Mouse (Mus musculus): ENCODE results near the gene Mipol1. TPM values are rescaled to one million over a fixed set of nuclear protein-coding genes. Genes with fewer than 3 reads are reported as not detected.
"Not testable (repeated sequence)": the region's sequence is repeated elsewhere in the genome, so short reads cannot be mapped to it uniquely, and the experiment has no call there.

Mipol1 gene
- polyA plus RNA-seq, 1 experiment from 2014 or later = 7.3 TPM

GRCm38 (mm10) chr12:57387588-57388292 is 157.5 kb downstream of the Mipol1 start:
- no peaks in the 10 kb centered on the region for H3K36me3 ChIP-seq
- no peaks in the 10 kb centered on the region for H3K4me1 ChIP-seq
- H3K27ac ChIP-seq (replicated peaks) = no peak overlapping the region
- H3K27me3 ChIP-seq = no peaks in the 10 kb centered on the region
- H3K9ac ChIP-seq (replicated peaks) = no peak overlapping the region
- H3K9me3 ChIP-seq = no peaks in the 10 kb centered on the region
- no peak for ATAC-seq (replicated peaks)
- no peak overlapping the region for H3K4me2 ChIP-seq (replicated peaks)
- no peak overlapping the region for H3K4me3 ChIP-seq
- 91% methylated on average over 2 of the region's 2 CpGs for WGBS

- Histone ChIP-seq H3K27me3 (no peaks in the 10 kb centered on the region), H3K27ac (replicated peaks) (no peak overlapping the region), H3K36me3 (no peaks in the 10 kb centered on the region), H3K9me3 (no peaks in the 10 kb centered on the region), H3K4me3 (no peak overlapping the region), H3K9ac (replicated peaks) (no peak overlapping the region), H3K4me2 (replicated peaks) (no peak overlapping the region), H3K4me1 (peaks cover 8% of the 10 kb centered on the region; the same call in 1 of the 2 replicates)
- ATAC-seq (replicated peaks) = peak; percentile 41; the same call in 1 of the 2 replicates
- 11% methylated on average over 4 of the region's 4 CpGs for WGBS
These were observed 169.3 kb downstream of the Mipol1 start for GRCm38 (mm10) chr12:57399547-57399946.

DNA sequence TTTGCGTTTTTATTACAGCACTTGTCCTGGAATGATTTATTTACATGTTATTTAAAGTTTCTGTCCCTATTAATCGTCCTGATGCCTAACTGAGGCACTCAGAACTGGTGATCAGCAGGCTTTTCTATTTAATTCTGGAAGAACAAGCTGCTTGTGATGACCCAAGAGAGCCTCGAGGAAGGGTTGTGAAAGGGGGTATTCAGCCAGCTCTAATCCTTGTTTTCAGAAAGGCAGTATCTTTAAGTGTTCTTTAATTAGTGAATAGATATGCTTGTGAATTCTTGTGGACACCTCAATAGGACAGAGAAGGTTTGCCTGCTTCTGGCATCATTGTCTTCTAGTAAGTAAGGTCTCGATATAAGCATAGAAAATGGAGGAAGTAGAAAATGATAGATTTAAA is 170.0 kb downstream of the Mipol1 start:
- Histone ChIP-seq H3K27ac (replicated peaks) (no peak overlapping the region), H3K4me3 (no peak overlapping the region), H3K4me2 (replicated peaks) (no peak overlapping the region), H3K36me3 (no peaks in the 10 kb centered on the region), H3K9me3 (no peaks in the 10 kb centered on the region), H3K9ac (replicated peaks) (no peak overlapping the region), H3K4me1 (peaks cover 8% of the 10 kb centered on the region; the same call in 1 of the 2 replicates), H3K27me3 (no peaks in the 10 kb centered on the region)
- ATAC-seq (replicated peaks) = no peak
- 6% methylated on average over 4 of the region's 4 CpGs for WGBS

DNA sequence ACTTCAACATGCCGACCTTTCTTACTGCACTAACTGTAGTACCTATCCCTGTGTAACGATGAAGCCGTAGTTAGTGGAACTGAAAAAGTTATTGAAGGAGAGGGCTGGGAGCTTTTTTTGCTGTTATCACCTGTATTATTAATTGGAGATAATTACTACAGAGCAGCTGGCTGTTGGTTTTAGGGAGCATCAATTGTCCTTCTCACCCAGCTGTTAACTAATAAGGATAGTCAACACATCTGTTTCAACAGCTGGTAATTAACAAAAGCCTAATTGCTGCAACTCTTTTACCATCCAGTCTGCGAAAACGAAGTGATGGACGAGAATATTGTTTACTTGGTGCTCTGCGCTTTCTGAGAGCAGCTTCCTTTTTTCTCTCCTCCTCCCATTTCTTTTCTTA is 170.9 kb downstream of the Mipol1 start:
- ATAC-seq (replicated peaks) = no peak
- Histone ChIP-seq H3K9me3 (no peaks in the 10 kb centered on the region), H3K4me1 (peaks cover 8% of the 10 kb centered on the region; the same call in 1 of the 2 replicates), H3K27me3 (no peaks in the 10 kb centered on the region), H3K4me2 (replicated peaks) (no peak overlapping the region), H3K4me3 (no peak overlapping the region), H3K27ac (replicated peaks) (no peak overlapping the region), H3K36me3 (no peaks in the 10 kb centered on the region), H3K9ac (replicated peaks) (no peak overlapping the region)
- 4% methylated on average over 7 of the region's 7 CpGs for WGBS

GRCm38 (mm10) chr12:57402360-57402759 is 172.1 kb downstream of the Mipol1 start:
- H3K27me3 ChIP-seq = no peaks in the 10 kb centered on the region
- no peak overlapping the region for H3K27ac ChIP-seq (replicated peaks)
- no peak overlapping the region for H3K9ac ChIP-seq (replicated peaks)
- peaks cover 8% of the 10 kb centered on the region; the same call in 1 of the 2 replicates for H3K4me1 ChIP-seq
- ATAC-seq (replicated peaks) = no peak
- no peaks in the 10 kb centered on the region for H3K9me3 ChIP-seq
- WGBS = 78% methylated on average over 6 of the region's 6 CpGs
- no peaks in the 10 kb centered on the region for H3K36me3 ChIP-seq
- no peak overlapping the region for H3K4me2 ChIP-seq (replicated peaks)
- H3K4me3 ChIP-seq = no peak overlapping the region

DNA sequence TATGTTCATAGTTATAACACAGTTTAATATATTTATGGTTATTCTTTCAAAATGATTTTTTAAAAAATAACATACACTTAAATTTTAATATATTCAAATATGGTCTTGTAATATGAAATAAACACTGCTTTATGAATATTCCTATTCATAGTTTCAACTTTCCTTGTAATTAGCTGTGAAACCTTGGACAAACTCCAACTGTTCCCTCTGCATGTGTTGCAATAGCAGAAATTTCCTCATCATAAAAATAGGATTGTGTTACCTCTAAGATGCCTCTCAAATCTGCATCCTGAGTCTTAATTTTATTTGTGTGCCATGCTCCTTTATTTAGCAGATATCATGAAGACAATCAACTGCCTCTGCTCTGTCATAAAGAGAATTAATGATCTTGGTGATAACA is 179.7 kb downstream of the Mipol1 start:
- no peaks in the 10 kb centered on the region for H3K4me1 ChIP-seq
- H3K36me3 ChIP-seq = no peaks in the 10 kb centered on the region
- no peak for ATAC-seq (replicated peaks)
- H3K4me2 ChIP-seq (replicated peaks) = no peak overlapping the region
- H3K9ac ChIP-seq (replicated peaks) = no peak overlapping the region
- no peaks in the 10 kb centered on the region for H3K9me3 ChIP-seq
- H3K4me3 ChIP-seq = no peak overlapping the region
- H3K27me3 ChIP-seq = no peaks in the 10 kb centered on the region
- H3K27ac ChIP-seq (replicated peaks) = no peak overlapping the region

- Histone ChIP-seq H3K36me3 (no peaks in the 10 kb centered on the region), H3K4me1 (no peaks in the 10 kb centered on the region), H3K4me3 (no peak overlapping the region), H3K27me3 (no peaks in the 10 kb centered on the region), H3K4me2 (replicated peaks) (no peak overlapping the region), H3K9ac (replicated peaks) (no peak overlapping the region), H3K27ac (replicated peaks) (no peak overlapping the region), H3K9me3 (no peaks in the 10 kb centered on the region)
- ATAC-seq (replicated peaks) = no peak
- 91% methylated on average over 3 of the region's 3 CpGs for WGBS
These were observed 183.6 kb downstream of the Mipol1 start for GRCm38 (mm10) chr12:57413833-57414232.

DNA sequence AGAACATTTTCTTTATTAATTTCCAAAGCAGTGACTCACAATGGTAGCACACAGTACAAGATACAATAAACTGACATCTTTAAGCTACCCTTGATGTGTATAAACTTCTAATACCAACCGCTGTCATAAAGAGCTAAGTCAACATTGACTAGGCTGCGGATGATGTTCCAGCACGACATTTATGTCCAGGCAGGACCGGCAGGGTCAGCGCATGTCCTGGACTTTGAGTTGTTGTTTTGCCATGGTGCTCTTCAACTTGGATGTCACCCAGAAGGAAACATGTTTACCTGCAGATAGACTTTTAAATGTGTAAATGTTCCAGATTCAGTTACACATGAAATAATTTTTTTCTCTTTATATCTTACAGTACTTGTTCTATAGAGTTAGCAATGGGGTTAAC is 194.7 kb downstream of the Mipol1 start:
- Histone ChIP-seq H3K27ac (replicated peaks) (no peak overlapping the region), H3K9me3 (no peaks in the 10 kb centered on the region), H3K27me3 (no peaks in the 10 kb centered on the region), H3K36me3 (no peaks in the 10 kb centered on the region), H3K4me3 (no peak overlapping the region), H3K4me2 (replicated peaks) (no peak overlapping the region), H3K9ac (replicated peaks) (no peak overlapping the region), H3K4me1 (no peaks in the 10 kb centered on the region)
- no peak for ATAC-seq (replicated peaks)
- WGBS = 97% methylated on average over 5 of the region's 5 CpGs

DNA sequence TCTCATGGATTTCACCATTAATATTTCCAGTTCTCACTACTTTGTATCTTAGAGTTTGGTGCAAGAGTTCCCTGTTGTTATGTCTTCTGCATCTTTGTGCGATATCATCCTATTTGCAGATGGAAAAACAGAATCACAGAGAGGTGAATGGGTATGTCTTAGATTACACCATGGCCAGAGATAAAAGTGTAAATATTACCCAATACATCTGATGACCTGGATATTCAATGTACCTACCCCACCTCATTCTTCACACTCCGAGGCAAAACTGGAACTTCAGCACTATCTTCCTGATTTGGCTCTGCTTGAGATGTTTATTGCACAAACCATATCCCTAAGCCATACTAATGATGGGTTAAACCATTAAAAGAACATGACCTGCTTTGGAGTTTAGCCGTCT is 198.0 kb downstream of the Mipol1 start:
- no peak for ATAC-seq (replicated peaks)
- no peaks in the 10 kb centered on the region for H3K27me3 ChIP-seq
- WGBS = 84% methylated on average over 3 of the region's 3 CpGs

DNA sequence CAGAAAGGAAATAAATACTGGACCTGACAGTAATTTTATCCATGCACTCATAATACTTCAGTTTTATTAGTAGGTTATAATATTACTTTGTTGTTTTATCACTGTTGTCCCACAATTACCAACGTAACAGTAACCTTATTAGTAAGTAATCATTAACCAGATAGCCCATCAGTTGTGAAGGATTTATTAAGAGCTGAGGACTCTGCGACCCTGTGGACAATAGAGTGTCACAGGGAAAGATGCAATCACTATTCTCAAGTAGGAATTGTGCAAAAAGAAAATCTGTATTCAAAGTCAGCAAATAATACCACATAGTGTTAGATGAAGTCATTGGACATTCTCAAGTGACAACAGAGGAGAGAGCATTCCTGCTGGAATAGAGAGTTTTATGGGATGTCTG is 198.5 kb downstream of the Mipol1 start:
- H3K27me3 ChIP-seq = no peaks in the 10 kb centered on the region
- H3K27ac ChIP-seq (replicated peaks) = no peak overlapping the region
- no peaks in the 10 kb centered on the region for H3K36me3 ChIP-seq
- no peaks in the 10 kb centered on the region for H3K9me3 ChIP-seq
- no peak overlapping the region for H3K4me2 ChIP-seq (replicated peaks)
- H3K4me3 ChIP-seq = no peak overlapping the region
- no peak for ATAC-seq (replicated peaks)
- no peak overlapping the region for H3K9ac ChIP-seq (replicated peaks)
- WGBS = 78% methylated on average over 2 of the region's 2 CpGs
- H3K4me1 ChIP-seq = no peaks in the 10 kb centered on the region

More for the DNA sequence above, 198.0 kb downstream of the Mipol1 start:
- Histone ChIP-seq H3K4me1 (no peaks in the 10 kb centered on the region), H3K4me2 (replicated peaks) (no peak overlapping the region), H3K27ac (replicated peaks) (no peak overlapping the region), H3K36me3 (no peaks in the 10 kb centered on the region), H3K4me3 (no peak overlapping the region), H3K9ac (replicated peaks) (no peak overlapping the region), H3K9me3 (no peaks in the 10 kb centered on the region)

- not testable (repeated sequence) for H3K4me3 ChIP-seq; H3K4me1 ChIP-seq; H3K9ac ChIP-seq (replicated peaks); H3K36me3 ChIP-seq; H3K9me3 ChIP-seq; H3K4me2 ChIP-seq (replicated peaks); H3K27ac ChIP-seq (replicated peaks); ATAC-seq (replicated peaks); H3K27me3 ChIP-seq
- WGBS = 51% methylated on average over 8 of the region's 8 CpGs
These were observed 206.9 kb downstream of the Mipol1 start for GRCm38 (mm10) chr12:57436939-57437659.

DNA sequence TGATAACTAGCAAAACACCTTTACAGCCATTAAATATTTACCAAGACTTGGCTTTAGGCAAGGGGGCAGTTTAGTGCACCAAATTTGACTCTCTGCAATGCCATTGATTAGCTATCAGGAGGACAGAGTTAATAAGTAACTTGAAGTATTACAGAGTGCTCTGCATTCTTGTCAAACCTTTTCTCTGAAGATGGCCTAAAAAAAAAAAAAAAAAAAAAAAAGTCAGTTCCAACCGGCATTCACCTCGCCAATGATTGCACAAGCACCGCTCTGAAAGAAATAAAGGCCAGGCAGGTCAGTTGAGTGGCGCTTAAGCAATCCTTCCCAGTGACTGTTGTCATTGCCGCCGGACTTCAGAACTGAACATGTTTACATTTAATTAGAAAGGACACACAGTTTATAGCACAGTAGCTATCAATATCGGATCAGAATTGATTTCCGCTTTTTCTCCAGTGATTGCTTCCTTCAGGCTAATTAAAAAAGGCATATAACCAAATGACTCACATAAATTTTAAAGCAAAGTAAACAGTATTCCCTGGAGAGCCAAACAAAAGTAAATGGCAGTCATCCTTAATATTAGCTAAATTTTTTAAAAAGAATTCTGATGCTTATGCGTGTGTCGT is 214.2 kb downstream of the Mipol1 start:
- Histone ChIP-seq H3K9me3 (no peaks in the 10 kb centered on the region), H3K4me1 (no peaks in the 10 kb centered on the region), H3K9ac (replicated peaks) (no peak overlapping the region), H3K4me3 (no peak overlapping the region), H3K27ac (replicated peaks) (no peak overlapping the region), H3K4me2 (replicated peaks) (no peak overlapping the region), H3K36me3 (no peaks in the 10 kb centered on the region), H3K27me3 (no peaks in the 10 kb centered on the region)
- 61% methylated on average over 10 of the region's 10 CpGs for WGBS
- no peak for ATAC-seq (replicated peaks)

All from forebrain, embryonic 15.5 days (tissue).